Mouse (Mus musculus) kidney, adult 18-20 months (tissue): ENCODE data around the gene Sipa1l1.
A peak's percentile ranks its signal among the peaks of the same experiment; 100 is the strongest.
"Not testable (repeated sequence)": the region's sequence is repeated elsewhere in the genome, so short reads cannot be mapped to it uniquely, and the experiment has no call there.

Source experiments
- DNase-seq: peaks from one replicate; pipeline ENCODE4 v3.0.0; 2021

Sipa1l1 gene

GRCm38 (mm10) chr12:82486829-82487560 is 317.9 kb downstream of the Sipa1l1 start:
- DNase-seq = no peak

- DNase-seq = peak; percentile 45
Measured at GRCm38 (mm10) chr12:82489093-82489492, 320.0 kb downstream of the Sipa1l1 start.

DNA sequence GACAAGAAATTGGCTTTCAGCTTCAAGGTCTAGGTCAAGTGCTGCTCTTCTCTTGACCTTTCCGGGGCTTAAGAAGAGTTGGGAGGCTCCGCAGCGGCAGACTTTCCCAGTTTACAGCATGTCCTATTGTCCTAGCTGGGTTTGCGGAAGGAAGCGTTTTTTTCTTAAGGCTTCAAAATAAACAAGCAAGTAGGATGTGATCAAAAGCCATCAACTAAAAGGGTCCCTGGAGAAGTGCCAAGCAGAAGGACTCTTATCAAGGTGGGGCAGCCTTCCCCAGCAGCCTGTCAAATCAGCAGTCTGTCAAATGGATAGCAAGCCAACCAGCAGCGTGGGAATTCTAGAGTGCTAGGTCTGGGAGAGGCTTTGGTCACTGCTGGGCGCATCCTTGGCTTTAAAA is 320.5 kb downstream of the Sipa1l1 start:
- DNase-seq = peak; percentile 9

- no peak for DNase-seq
Measured at GRCm38 (mm10) chr12:82492456-82492855, 323.3 kb downstream of the Sipa1l1 start.

DNA sequence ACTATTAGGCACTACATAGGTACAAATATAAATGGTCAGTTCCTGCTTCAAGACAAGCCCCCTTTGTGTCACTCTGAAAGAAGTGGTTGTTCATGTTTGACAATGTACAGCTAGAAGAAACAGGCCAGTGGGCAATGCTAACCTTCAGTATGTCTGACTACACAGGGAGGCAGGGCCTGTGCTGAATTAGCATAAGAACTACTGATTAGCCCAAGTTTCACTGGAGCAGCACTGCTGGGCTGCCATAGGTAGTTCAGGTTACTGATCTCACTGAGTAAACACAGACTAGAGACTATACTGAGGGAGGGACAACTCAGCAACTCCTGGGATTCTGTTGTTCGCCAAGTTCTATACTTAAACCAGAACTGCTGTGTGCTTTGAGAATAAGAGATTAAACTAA is 324.1 kb downstream of the Sipa1l1 start:
- DNase-seq = not testable (repeated sequence)

- no peak for DNase-seq
Measured at GRCm38 (mm10) chr12:82495936-82496335, 326.8 kb downstream of the Sipa1l1 start.

DNA sequence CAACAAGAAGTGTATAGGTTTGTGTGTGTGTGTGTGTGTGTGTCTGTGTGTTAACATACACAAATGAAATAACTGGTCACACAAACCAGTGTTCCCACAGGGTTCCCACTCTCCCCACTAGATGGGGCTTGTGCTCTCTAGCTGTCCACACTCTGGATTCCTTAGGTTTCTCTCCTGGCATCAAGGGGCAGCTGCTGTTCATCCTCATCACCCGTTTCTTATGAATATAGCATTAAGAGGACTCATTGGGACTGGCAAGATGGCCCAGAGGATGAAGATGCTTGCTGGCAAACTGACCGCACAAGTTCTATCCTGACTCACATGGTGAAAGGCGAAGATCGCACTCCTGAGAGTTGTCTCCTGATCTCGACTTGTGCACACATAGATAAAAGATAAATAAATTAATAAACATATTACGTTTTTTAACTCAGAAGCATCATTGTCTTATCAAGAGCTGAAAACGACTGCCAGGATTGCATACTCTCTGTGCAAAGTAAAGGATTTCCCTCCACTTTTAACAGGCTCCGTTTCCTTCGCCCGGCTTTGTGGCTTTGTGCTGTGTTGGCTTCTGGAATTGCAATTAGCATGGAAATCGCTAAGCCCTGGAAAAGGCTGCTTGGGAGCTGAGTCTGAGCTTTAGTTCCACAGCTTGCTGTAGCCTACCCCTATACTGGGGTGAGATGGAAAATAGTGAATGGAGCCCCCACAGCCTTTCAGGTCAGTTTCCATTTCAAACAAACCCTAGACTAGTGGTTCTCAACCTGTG is 328.9 kb downstream of the Sipa1l1 start:
- peak; percentile 56 for DNase-seq

GRCm38 (mm10) chr12:82498701-82499100 is 329.6 kb downstream of the Sipa1l1 start:
- DNase-seq = no peak

DNA sequence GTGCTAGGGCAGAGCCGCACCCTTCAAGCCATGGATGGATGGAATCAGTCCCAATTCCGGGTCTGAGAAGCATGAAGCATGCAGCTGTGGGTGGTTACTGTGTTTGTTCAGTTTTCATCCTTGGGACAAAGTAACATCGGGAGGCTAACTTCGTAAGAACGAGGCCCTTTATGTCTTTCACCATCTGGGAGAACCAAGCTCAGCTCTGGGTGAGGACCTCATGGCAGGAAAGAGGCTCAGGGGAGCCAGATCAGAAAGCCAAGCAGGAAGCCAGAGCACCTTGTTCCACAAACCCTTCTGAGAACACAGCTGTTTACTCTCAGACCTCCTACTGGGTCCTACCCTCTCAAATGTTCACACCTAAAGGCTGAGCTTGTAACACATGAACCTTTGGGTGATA is 330.6 kb downstream of the Sipa1l1 start:
- no peak for DNase-seq
